Mouse (Mus musculus) adrenal gland, adult (tissue): ENCODE results near the gene Klhl26.

Experiments
- DNase-seq, 2 experiments: peaks; one replicate each; pipeline ENCODE4 v3.0.0; 2022 to 2023; ENCODE audit warnings: low spot score in 1 of 2; ENCODE audit not compliant: inconsistent age in 2 of 2

Gene Klhl26

GRCm38 (mm10) chr8:70477269-70477982 is 658 bp upstream of the Klhl26 start:
- peak; percentile 51 to 67 for DNase-seq

- no peak for DNase-seq
Observed at GRCm38 (mm10) chr8:70471856-70472255, 4.9 kb downstream of the Klhl26 start.

GRCm38 (mm10) chr8:70469938-70470337 is 6.8 kb downstream of the Klhl26 start:
- no peak for DNase-seq

- DNase-seq = no peak
Observed at GRCm38 (mm10) chr8:70469295-70469916, 7.4 kb downstream of the Klhl26 start.

GRCm38 (mm10) chr8:70468733-70469132 is 8.0 kb downstream of the Klhl26 start:
- DNase-seq = no peak

- no peak for DNase-seq
Observed at GRCm38 (mm10) chr8:70467907-70468306, 8.9 kb downstream of the Klhl26 start.

GRCm38 (mm10) chr8:70467229-70467725 is 9.5 kb downstream of the Klhl26 start:
- DNase-seq = no peak

GRCm38 (mm10) chr8:70466771-70467170 is 10.0 kb downstream of the Klhl26 start:
- DNase-seq = no peak

GRCm38 (mm10) chr8:70466305-70466704 is 10.5 kb downstream of the Klhl26 start:
- no peak for DNase-seq

GRCm38 (mm10) chr8:70465701-70466100 is 11.1 kb downstream of the Klhl26 start:
- no peak for DNase-seq

GRCm38 (mm10) chr8:70464162-70464561 is 12.6 kb downstream of the Klhl26 start:
- no peak for DNase-seq

GRCm38 (mm10) chr8:70463306-70463705 is 13.5 kb downstream of the Klhl26 start:
- no peak for DNase-seq

GRCm38 (mm10) chr8:70462516-70462813 is 14.3 kb downstream of the Klhl26 start:
- DNase-seq = no peak

- DNase-seq = peak; percentile 89 to 90
Observed at GRCm38 (mm10) chr8:70461765-70462515, 14.8 kb downstream of the Klhl26 start.

- no peak for DNase-seq
Observed at GRCm38 (mm10) chr8:70460606-70461005, 16.2 kb downstream of the Klhl26 start.

- DNase-seq = peak in 1 of 2 experiments; percentile 73
Observed at GRCm38 (mm10) chr8:70460199-70460598, 16.6 kb downstream of the Klhl26 start.

GRCm38 (mm10) chr8:70459636-70460035 is 17.1 kb downstream of the Klhl26 start:
- DNase-seq = no peak

- DNase-seq = peak; percentile 59 to 86
Observed at GRCm38 (mm10) chr8:70458462-70458861, 18.3 kb downstream of the Klhl26 start.

- DNase-seq = no peak
Observed at GRCm38 (mm10) chr8:70457882-70458281, 18.9 kb downstream of the Klhl26 start.

GRCm38 (mm10) chr8:70456996-70457395 is 19.8 kb downstream of the Klhl26 start:
- DNase-seq = peak; percentile 78 to 88

GRCm38 (mm10) chr8:70453852-70454251 is 22.9 kb downstream of the Klhl26 start:
- no peak for DNase-seq
